Mouse (Mus musculus): Measurements from ENCODE around the gene Atp5d.
A peak's percentile ranks its signal among the peaks of the same experiment; 100 is the strongest.

GRCm38 (mm10) chr10:80147719-80148601 is 9.5 kb downstream of the Atp5d start, which contains the start of gene Midn:
- TF ChIP-seq CTCF (IDR thresholded peaks at IDR 0.05; ENCODE audit: low read depth) (peak; percentile 51), EP300 (IDR thresholded peaks at IDR 0.05; ENCODE audit: low read depth) (peak; percentile 81)
